Mouse (Mus musculus): ENCODE data around the gene Mcm9. TPM values are rescaled to one million over a fixed set of nuclear protein-coding genes. Genes with fewer than 3 reads are reported as not detected.

The Mcm9 gene
- polyA plus RNA-seq, 1 experiment from 2014 or later = 3.7 TPM

DNA sequence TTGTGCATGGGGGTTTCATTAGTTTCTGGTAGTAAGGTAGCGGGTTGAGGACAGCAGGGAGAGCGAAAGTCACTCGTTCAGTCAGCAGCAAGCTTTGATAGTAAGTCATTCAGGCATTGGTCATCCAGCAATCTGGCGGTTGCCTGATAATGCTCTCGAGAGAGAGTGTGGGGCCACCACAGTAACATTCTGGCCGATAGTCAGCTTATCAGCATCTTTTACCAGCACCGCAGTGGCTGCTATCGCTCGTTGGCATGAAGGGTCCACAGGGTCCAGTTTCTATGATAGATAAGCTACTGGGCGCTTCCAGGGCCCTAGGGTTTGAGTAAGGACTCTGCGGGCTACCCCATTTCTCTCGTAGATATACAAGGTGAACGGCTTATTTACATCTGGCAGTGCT, 136.3 kb downstream of the Mcm9 start:
- no peak overlapping the region for H3K4me2 ChIP-seq (ENCODE audit: low read depth, low read length)
- 71% methylated on average over 13 of the region's 13 CpGs for WGBS (ENCODE audit: insufficient replicate concordance)
- H3K27me3 ChIP-seq (ENCODE audit: control insufficient read depth, insufficient read depth, low read depth, low read length) = no peaks in the 10 kb centered on the region
- H3K4me3 ChIP-seq (ENCODE audit: low read depth, low read length) = no peak overlapping the region
- H3K36me3 ChIP-seq (ENCODE audit: control insufficient read depth, insufficient read depth) = no peaks in the 10 kb centered on the region
- H3K9me3 ChIP-seq (replicated peaks; ENCODE audit: control insufficient read depth, low read length) = no peaks in the 10 kb centered on the region
- ATAC-seq (ENCODE audit: low read depth) = no peak
- no peaks in the 10 kb centered on the region for H3K4me1 ChIP-seq (ENCODE audit: control insufficient read depth, low read depth, low read length)
- H3K9ac ChIP-seq (ENCODE audit: low read depth, low read length) = no peak overlapping the region
- H3K27ac ChIP-seq (ENCODE audit: low read length) = no peak overlapping the region

Other genes starting within 250 kb of the Mcm9 start
- gene Asf1a, start 33.7 kb downstream of the Mcm9 start, polyA plus RNA-seq (2015; fragmentation: Nextera tagmentation; extraction: Ambion mirVana) = 55.4 and 62.2 TPM in 2 replicates
- gene Fam184a, start 120.7 kb upstream of the Mcm9 start, polyA plus RNA-seq (2015; fragmentation: Nextera tagmentation; extraction: Ambion mirVana) = 0.21 and 0.34 TPM in 2 replicates

Measured in liver, embryonic 16.5 days (tissue).